Mouse (Mus musculus) erythroblast, adult 5-6 weeks (primary cell): ENCODE data around the gene Clpp. TPM values are rescaled to one million over a fixed set of nuclear protein-coding genes. Genes with fewer than 3 reads are reported as not detected.

Experiments
- ATAC-seq: replicated peaks from 2 replicates; pipeline ENCODE4 v1.8.0; 2016; ENCODE audit warnings: moderate number of reproducible peaks, mild to moderate bottlenecking, moderate TSS enrichment, inconsistent platforms; ENCODE audit not compliant: poor library complexity, low FRiP score, severe bottlenecking
- total RNA-seq, 2 experiments: library from RNA; stranded (forward) in 1 of 2; stranded (reverse) in 1 of 2; fragments of 150-400 nt in 1 of 2; fragments of 200-764, 138-1000 nt in 1 of 2; gene quantifications; 2 replicates each; pipeline versions ENCODE4 v1.2.3 to v1.2.4; 2015 to 2017; ENCODE audit warnings: low replicate concordance in 2 of 2

The Clpp gene
- total RNA-seq, 2 experiments from 2014 or later, result 4.6 to 6.6 TPM

DNA sequence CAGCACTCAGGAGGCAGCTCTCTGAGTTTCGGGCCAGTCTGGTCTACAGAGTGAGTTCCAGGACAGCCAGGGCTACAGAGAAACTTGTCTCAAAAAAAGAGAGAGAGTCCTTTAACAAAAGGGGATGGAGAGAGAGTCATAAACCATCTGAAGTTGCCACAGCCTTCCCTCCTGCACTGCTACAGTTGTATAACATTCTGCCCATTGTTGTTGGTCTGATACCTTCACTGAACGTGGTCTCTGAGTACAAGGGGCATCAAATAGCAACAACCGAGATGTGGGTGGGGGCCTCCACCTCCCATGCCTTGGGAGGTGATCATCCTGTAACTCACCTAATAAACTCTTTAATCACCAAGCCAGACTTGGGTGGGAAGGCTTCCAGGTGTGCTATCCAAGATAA lies 4.4 kb upstream of the Clpp start:
- no peak for ATAC-seq

DNA sequence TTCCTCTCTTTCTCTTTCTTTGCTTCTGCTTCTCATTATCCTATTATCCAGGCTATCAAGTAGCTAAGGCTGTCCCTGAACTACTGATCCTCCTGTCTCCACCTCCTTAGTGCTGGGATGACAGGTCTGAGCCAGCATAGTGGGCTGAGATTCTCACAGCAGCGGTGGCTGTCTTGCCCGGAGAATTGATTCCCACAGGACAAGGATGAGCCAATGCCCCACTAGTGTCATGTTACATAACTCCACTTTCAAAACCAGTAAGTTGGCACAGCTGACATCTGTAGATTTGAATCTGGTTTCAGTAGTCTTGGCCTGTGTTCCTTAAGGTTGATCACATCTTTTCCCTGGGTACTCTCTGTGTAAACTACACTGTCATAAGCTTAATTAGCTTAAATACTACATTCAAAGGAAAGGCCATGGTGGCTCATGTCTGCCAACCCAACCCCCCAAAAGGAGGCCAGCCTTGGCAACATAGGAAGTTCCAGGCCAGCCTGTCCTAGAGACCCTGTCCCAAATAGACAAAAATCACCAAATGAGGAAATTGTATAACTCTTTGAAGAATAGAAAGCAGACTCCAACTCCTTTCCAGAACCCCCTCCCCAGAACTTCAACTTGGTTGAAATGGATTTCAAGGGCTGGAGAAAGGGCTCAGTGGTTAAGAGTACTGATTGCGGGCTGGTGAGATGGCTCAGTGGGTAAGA lies 3.9 kb upstream of the Clpp start:
- no peak for ATAC-seq

DNA sequence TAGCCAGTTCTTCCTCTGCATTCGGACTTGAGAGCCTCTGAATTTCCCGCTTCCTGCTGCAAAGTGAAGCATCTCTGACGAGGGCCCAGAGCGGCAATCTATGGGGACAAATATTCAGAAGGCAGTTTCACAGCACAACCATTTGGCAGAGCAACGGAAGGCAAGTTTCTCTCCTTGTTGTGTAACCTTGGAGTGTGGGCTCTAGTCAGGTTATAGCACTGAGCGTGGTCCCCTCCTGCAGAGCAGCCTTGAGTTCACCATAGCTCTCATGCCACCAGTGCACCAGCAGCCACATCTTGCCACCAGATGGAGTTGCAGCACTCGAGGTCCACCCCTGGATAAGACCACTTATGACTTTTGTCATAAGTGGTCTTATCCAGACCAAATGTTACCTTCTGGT lies 1.7 kb upstream of the Clpp start:
- no peak for ATAC-seq

DNA sequence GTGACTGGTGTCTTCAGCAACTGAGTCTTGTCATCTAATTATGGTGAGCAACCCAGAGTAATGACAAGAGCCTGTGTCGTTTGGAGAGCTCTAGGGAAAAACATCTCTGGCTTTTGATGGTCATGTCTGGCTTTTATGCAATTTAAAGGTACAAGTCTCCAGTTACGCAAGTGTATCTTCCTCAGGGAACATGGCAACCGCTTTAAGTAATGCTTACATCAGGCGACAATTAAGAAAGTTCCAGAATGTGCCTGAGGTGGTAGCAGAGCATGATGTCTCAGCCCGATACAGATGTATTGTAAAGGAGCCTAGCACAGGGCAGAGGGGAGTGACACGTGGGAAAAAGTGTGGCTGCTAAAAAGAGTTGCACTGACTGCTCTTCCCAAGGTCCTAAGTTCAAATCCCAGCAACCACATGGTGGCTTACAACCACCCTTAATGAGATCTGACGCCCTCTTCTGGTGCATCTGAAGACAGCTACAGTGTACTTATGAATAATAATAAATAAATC lies 1.1 kb upstream of the Clpp start:
- ATAC-seq, result no peak

DNA sequence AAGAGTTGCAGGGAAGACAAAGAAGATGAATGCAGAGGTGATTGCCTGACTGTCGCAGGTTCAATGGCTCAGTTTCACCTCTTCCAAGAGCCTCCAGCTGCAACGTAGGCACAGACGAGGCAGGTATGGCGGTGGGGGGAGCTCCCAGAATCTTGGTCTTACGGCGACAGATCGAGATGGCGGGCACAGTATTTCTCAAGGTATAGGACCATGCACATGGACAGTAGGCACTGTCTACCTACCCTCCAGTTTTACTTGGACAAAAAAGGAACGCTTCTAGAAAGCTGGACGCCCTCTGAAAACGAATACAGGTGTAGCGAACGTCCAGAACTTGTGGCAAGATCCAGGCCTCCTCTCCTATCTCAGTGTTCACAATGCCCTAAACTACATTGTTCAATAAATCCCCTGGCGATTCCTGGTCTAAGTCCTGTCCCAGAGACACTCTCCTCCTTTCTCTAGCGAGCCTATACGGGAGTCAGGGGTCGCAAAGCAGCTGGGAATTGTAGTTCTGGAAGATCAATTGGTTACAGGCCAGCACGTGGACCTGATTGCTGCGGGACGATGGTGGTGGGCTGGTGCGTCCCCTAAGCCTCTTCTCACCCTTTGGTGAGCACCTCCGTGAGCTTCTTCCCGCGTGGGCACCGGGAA lies 514 bp upstream of the Clpp start:
- peak; percentile 74 for ATAC-seq

DNA sequence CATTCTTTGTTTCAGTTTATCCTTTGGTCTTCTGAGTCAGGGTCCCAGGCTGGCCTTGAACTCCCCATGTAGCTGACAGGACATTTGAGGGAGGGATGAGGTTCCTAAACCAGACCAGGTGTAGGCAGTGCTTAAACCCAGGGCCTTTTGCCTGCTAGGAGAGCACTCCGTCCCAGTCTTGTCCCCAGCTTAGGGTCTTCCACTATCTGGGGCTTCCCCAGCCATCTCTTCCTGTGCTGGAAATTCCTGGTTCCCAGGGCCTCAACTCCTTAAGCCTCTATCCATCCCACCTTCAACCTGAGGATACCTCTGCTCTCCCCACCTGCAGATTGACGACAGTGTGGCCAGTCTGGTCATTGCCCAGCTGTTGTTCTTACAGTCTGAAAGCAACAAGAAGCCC lies 861 bp downstream of the Clpp start:
- no peak for ATAC-seq

DNA sequence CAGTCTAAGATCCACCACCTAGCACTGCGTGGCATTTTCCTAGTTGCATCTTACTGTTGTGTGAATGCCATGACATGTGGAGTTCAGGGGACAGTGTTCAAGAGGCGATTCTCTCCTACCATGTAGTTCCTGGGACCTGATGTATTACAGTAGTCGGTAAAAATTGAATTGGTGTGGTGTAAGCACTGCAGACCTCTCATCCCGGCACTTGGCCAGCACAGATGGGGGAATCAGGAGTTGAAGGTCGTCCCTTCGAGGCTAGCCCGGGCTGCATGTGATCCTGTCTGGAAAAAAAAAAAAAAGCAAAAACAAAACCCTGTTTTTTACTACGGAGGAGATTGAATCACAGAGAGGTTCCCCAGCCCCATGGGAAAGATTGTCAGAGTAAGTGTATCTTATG lies 4.9 kb downstream of the Clpp start:
- no peak for ATAC-seq

DNA sequence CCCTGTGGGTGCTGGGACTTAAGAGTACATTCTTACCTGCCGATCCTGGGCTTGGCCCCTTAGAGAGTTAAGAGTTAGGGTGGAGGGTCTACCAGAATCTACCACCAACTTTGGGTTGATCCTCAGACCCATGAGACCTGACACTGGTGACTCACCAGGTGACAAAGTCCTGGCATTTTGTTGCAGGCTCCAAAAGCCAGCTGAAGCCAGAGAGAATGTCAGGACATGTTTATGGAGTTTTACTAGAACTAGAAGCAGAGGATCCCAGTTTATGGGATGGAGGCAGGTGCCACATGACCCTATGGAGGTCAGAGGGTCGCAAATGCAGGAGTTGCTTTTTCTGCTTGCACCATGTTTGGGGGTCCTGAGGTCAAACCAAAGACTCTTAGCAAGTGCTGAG lies 6.4 kb downstream of the Clpp start:
- ATAC-seq, result no peak

DNA sequence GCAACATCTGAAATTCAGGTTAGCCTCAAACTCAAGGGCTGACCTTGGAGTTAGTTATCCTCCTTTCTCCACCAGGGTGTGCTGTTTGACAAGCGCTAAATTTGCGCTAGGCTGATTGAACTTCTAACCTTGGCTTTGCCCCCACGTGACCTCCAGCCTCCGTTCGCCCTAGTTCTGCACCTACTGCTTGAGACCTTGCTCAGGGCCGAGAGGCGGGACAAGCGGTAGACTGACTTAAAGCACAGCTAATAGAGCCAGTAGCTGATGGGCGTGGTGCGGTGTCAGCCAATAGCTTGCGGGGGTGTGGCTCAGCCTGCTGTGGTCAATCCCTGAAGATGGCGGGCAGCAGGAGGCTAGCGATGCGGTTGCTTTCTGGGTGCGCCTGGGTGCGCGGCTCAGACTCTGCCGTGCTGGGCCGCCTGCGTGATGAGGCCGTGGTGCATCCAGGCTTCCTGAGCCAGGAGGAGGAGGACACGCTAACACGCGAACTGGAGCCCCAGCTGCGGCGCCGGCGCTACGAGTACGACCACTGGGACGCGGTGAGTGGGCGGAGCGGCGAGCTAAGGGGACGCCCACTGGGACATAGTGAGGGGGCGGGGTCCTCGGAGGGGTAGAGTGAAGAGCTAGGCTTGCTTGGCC lies 7.0 kb downstream of the Clpp start, which contains the start of gene Alkbh7:
Alkbh7 (plus strand) TSS at position 311 of the 639 bp plus-strand sequence.
- peak; percentile 95 for ATAC-seq

DNA sequence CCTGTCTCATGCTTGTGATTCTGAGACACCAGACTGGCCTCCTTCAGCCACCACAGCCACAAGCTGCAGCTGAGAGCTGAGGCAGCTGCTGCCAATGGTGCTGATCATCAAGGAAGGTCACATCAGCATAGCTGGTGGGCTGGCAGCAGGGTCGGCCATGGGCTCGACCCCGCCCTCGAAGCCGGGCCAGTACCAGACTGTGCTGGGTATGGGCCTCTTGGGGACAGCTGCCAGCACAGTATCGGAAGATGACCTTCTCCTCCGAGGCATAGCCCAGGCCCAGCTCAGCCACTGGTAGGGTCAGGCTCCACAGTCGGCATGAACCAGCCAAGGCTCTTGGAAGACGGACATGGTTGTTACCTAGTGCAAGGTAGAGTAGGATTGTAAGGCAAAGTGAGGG lies 9.3 kb downstream of the Clpp start:
- ATAC-seq, result no peak

DNA sequence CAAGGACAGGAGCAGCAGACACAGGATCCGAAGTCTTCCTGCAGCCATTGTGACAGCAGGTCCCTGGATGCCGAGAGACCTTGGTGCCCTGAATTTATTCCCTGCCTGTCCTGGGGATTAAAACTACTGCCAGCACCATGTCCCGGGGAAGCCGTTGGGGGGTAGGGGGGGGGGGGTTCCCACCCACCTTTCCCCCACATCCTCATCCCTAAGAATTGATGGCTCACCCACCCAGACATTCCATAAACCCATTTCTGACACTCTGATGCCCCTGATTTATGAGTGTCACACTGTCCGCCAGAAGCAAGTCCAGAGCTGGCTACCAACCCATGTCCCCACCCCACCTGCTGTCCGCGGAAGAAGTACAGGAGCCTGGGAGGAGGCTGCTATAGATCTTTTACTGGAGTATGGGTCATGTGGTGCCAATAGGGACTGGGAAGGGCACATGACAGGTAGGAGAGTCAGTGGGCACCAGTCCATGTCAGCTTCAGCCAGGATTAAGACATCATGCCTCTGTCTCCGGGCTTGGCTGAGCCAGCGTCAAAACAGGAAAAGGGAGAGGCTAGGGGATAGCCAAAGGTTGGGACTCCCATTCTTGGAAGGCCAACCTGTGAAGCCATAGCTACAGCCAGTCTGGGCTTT lies 10.0 kb downstream of the Clpp start, which contains the start of gene Pspn:
Pspn (minus strand) TSS at position 51 of the 642 bp plus-strand sequence.
- ATAC-seq, result no peak

DNA sequence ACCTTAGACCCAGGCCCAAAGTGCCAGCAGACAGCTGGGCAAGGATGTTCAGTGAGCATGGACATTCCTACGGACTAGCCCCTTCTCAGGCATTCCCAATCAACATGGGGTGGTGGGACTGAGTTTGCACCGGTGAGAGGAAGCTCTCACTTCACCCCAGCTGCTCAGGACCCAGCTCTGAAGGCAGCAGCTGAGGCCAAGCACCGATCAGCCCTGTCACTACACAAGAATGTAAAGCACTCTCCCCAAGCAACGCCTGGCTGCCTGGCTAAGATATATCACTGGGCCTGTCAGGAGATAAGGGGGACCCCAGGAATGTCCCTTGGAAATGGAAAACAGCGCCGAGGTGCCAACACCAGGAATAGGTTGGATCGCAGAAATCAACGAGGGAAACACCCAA lies 11.1 kb downstream of the Clpp start:
- ATAC-seq, result no peak

DNA sequence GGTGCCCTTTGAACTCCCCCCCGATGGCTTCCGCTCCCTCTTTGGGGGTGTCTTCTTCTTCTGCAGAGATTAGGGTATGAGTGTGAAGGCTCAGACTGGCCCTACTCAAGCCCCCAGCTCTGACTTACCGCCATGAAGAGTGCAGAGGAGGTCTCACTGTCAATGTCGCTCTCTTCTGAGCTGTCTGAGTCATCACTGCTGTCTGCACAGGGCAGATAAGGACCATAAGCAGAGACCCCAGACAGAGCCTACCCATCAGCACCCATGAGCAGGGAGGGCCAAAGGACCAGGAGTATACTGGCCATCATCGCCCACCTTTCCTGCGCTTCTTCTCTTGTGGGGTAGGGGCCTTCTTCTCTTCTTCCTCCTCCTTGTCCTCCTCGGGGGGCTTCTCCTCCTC lies 13.9 kb downstream of the Clpp start:
- no peak for ATAC-seq

DNA sequence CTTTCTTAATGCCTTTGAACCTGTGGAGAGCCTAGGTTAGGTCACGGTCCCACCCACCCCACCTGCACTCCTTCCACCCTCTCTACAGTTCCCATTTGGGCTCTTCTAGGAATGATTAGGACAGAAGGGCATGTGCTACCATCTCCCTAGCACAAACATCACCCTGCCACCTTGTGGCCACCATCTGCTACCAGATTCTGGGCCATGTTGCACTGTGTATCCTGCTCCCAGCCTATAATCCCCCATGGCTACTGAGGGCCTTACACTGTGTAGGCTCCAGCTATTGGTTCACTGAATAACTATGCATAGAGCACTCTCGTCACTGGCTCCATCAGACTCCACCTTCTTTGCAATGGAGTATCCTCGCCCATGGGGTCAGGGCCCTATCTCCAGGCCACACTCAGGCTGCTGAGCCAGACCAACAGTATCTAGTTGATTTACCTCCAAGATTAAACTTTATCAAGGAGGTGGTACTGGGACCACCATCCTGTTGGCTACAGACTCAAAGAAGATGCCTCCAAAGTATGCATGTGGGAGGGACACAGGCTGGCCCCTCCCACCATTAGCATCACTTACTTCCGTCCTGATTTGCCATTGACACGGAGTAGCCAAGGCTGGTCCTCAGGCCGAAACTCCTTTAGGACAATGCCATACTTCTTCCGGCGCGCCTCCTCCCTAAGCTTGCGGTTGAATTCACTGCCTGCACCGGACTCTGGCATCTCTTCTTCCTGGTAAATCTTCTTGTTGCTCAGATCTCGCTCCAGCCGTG lies 17.2 kb downstream of the Clpp start:
- ATAC-seq, result no peak

DNA sequence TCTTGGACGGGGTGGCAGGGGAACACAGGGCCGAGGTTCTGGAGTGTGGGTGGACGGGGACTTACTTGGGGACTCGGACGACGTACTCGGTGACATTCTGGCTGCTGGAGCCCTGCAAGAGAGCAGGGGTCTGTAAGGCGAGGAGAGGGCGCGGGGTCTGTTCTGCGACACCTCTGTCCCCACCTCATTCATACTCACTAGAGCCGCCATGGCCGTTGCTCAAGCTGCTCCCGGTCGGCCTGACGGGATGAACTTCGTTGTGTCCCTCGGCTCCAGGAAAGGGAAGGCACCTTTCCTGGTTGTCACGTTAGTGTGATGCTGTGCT lies 20.8 kb downstream of the Clpp start:
- ATAC-seq, result peak; percentile 57

DNA sequence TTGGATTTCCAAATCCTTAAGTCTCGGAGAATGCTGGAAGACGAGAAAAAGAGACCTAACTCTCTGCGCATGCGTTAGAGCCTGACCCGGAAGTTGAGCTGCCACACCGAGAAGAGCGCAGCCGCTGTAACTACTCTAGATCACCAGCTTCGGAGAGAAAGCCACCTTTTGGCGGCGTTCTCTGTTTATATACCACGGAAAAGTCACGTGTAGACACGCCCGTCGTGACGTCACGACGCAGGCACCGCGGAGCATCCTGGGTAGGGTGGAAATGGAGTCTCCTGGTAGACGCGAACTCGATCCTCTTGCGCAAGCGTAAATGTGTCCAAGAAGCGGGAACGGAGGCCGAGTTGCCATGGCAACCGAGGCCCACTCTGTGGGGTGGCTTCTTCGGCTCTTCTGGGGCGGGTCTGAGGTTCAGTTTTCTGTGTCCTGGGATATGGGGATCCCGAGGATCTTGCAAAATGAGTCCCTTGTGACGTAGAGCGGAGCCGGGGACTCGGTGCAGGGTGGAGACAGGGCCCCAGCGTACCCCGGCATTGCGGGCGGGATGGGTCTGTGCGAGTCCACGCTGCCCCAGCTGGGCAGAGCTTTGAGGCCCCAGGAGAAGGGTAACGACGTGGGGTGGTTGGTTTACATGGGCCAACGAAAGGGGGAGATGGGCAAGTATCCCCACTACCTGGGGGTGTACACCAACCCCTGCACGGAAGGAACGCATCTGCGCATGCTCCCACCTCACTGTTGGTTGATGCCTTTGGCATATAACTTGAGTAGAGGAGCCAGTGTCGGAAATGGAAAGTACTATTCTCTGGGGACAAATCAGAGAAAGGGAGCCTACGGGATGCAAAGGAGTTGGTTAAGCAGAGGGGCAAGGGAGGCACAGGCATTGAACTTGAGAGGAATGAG lies 21.4 kb downstream of the Clpp start, which contains the start of the genes Gtf2f1 and Gm17949:
Gtf2f1 (minus strand) TSS at position 53 of the 906 bp plus-strand sequence.
Gm17949 (plus strand) TSS at position 234 of the 906 bp plus-strand sequence.
- ATAC-seq, result peak; percentile 88

DNA sequence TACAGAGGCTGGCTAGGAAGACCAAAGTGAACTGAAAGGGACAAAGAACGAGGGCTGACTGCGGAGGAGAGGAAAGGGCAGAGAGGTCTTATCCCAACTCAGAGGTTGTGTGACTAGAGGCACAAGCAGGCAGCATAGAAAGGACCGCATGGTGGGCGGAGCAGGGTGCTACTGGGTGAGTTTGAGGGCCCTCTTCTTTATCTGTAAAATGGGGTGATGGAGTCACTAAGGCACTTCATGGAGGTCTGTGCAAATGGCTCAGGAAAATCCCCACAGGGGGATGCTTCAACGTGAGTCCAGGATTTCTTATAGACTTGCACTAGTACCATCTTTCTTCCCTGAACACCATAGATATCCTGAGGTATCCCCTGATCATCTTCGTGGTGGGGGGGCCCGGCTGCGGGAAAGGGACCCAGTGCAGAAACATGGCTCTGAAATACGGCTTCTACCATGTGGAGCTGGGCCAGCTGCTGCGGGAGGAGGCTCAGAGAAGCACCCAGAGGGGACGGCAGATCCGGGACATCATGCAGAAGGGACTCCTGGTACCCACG lies 22.2 kb downstream of the Clpp start:
- ATAC-seq, result no peak

DNA sequence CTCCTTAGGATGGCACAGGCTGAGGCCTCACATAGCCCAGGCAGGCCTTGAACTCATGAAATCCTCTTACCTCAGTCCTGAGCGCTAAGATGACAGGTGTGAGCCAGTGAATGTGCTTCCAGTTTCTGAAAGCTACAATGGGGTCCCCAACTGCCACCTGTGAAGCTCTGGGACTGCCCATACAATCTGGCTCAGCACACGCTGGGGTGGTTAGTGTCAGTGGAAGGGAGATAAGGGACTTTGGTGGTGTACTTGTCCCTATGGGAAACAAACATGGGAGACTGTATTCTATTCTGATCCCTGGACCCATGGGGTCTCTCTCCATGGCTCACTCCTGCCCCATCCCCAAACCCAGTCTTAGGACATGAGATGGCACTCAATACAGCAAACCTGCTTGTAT lies 29.6 kb downstream of the Clpp start:
- ATAC-seq, result peak; percentile 77
